Mouse (Mus musculus): Measurements from ENCODE around the gene Hes7.

GRCm38 (mm10) chr11:69169313-69169712 is 49.1 kb downstream of the Hes7 start:
- TF ChIP-seq CTCF (IDR thresholded peaks at IDR 0.05; ENCODE audit: low read depth, low read length) (no peak), POLR2A (IDR thresholded peaks at IDR 0.05; ENCODE audit: insufficient read depth, low read length) (no peak), EP300 (IDR thresholded peaks at IDR 0.05; ENCODE audit: insufficient read depth, low read depth, low read length) (no peak)

Data from ES-Bruce4 (cell line).